Mouse (Mus musculus): ENCODE measurements around the gene Adck1. TPM values are rescaled to one million over a fixed set of nuclear protein-coding genes. Genes with fewer than 3 reads are reported as not detected.
A peak's percentile ranks its signal among the peaks of the same experiment; 100 is the strongest.
"Not testable (repeated sequence)": the region's sequence is repeated elsewhere in the genome, so short reads cannot be mapped to it uniquely, and the experiment has no call there.

Adck1 gene
- 12.7 TPM in 2 replicates for polyA plus RNA-seq (2014; fragmentation: Nextera tagmentation; extraction: Ambion mirVana)

- peak; percentile 99 for DNase-seq (ENCODE audit: low spot score, missing footprints)
- ATAC-seq (ENCODE audit: low FRiP score) = peak; percentile 97
- under 1% methylated on average over 38 of the region's 38 CpGs for WGBS
Observed at GRCm38 (mm10) chr12:88360441-88361119, at the start of gene Adck1. TSS of gene Adck1 (plus strand) at chr12:88360554.

GRCm38 (mm10) chr12:88314556-88314955 lies 45.8 kb upstream of the Adck1 start:
- Histone ChIP-seq H3K4me1 (ENCODE audit: control insufficient read depth, insufficient read depth, low read length) (no peaks in the 10 kb centered on the region), H3K4me2 (no peak overlapping the region), H3K9me3 (ENCODE audit: control insufficient read depth, low read length) (no peaks in the 10 kb centered on the region), H3K27ac (ENCODE audit: low read depth, low read length) (no peak overlapping the region), H3K27me3 (ENCODE audit: control insufficient read depth, insufficient read depth, low read length) (no peaks in the 10 kb centered on the region), H3K4me3 (ENCODE audit: low read depth, low read length) (no peak overlapping the region), H3K9ac (ENCODE audit: low read length) (no peak overlapping the region), H3K36me3 (ENCODE audit: control insufficient read depth, insufficient read depth, low read length) (no peaks in the 10 kb centered on the region)
- DNase-seq (ENCODE audit: low spot score, missing footprints) = no peak
- no peak for ATAC-seq (ENCODE audit: low FRiP score)
- 88% methylated on average over 3 of the region's 3 CpGs for WGBS

More at GRCm38 (mm10) chr12:88360441-88361119, at the start of gene Adck1:
- Histone ChIP-seq H3K4me2 (peak within 1 kb of the TSS; percentile 88), H3K9ac (ENCODE audit: low read length) (peak within 1 kb of the TSS; percentile 71), H3K36me3 (ENCODE audit: control insufficient read depth, insufficient read depth, low read length) (no peaks in the 10 kb centered on the region), H3K27me3 (ENCODE audit: control insufficient read depth, insufficient read depth, low read length) (no peaks in the 10 kb centered on the region), H3K9me3 (ENCODE audit: control insufficient read depth, low read length) (no peaks in the 10 kb centered on the region), H3K4me1 (ENCODE audit: control insufficient read depth, insufficient read depth, low read length) (no peaks in the 10 kb centered on the region), H3K4me3 (ENCODE audit: low read depth, low read length) (peak within 1 kb of the TSS; percentile 60), H3K27ac (ENCODE audit: low read depth, low read length) (no peak within 1 kb of the TSS; the same call in 1 of the 2 replicates)

- H3K36me3 ChIP-seq (ENCODE audit: control insufficient read depth, insufficient read depth, low read length); H3K4me1 ChIP-seq (ENCODE audit: control insufficient read depth, insufficient read depth, low read length); H3K4me3 ChIP-seq (ENCODE audit: low read depth, low read length); H3K9ac ChIP-seq (ENCODE audit: low read length); DNase-seq (ENCODE audit: low spot score, missing footprints); H3K9me3 ChIP-seq (ENCODE audit: control insufficient read depth, low read length); ATAC-seq (ENCODE audit: low FRiP score); H3K27ac ChIP-seq (ENCODE audit: low read depth, low read length); H3K27me3 ChIP-seq (ENCODE audit: control insufficient read depth, insufficient read depth, low read length); H3K4me2 ChIP-seq: not testable (repeated sequence)
- WGBS = 88% methylated on average over 2 of the region's 2 CpGs
Observed at GRCm38 (mm10) chr12:88323926-88324325, 36.4 kb upstream of the Adck1 start, which contains the start of gene Gm5039. TSS of gene Gm5039 (minus strand) at chr12:88324026.

GRCm38 (mm10) chr12:88336662-88337413 lies 23.5 kb upstream of the Adck1 start:
- H3K36me3 ChIP-seq (ENCODE audit: control insufficient read depth, insufficient read depth, low read length); H3K27ac ChIP-seq (ENCODE audit: low read depth, low read length); ATAC-seq (ENCODE audit: low FRiP score); H3K9me3 ChIP-seq (ENCODE audit: control insufficient read depth, low read length); H3K9ac ChIP-seq (ENCODE audit: low read length); DNase-seq (ENCODE audit: low spot score, missing footprints); H3K27me3 ChIP-seq (ENCODE audit: control insufficient read depth, insufficient read depth, low read length); H3K4me1 ChIP-seq (ENCODE audit: control insufficient read depth, insufficient read depth, low read length); H3K4me3 ChIP-seq (ENCODE audit: low read depth, low read length); H3K4me2 ChIP-seq: not testable (repeated sequence)
- WGBS = 68% methylated on average over 4 of the region's 4 CpGs

GRCm38 (mm10) chr12:88341286-88341685 lies 19.1 kb upstream of the Adck1 start:
- not testable (repeated sequence) for ATAC-seq (ENCODE audit: low FRiP score); H3K4me3 ChIP-seq (ENCODE audit: low read depth, low read length); H3K4me2 ChIP-seq; DNase-seq (ENCODE audit: low spot score, missing footprints); H3K4me1 ChIP-seq (ENCODE audit: control insufficient read depth, insufficient read depth, low read length); H3K36me3 ChIP-seq (ENCODE audit: control insufficient read depth, insufficient read depth, low read length); H3K27me3 ChIP-seq (ENCODE audit: control insufficient read depth, insufficient read depth, low read length); H3K27ac ChIP-seq (ENCODE audit: low read depth, low read length); H3K9ac ChIP-seq (ENCODE audit: low read length); H3K9me3 ChIP-seq (ENCODE audit: control insufficient read depth, low read length)
- WGBS = 21% methylated on average over 2 of the region's 2 CpGs

- no peak overlapping the region for H3K27ac ChIP-seq (ENCODE audit: low read depth, low read length)
- H3K4me3 ChIP-seq (ENCODE audit: low read depth, low read length) = peak overlapping the region; percentile 28
- DNase-seq (ENCODE audit: low spot score, missing footprints) = peak; percentile 91
- H3K4me1 ChIP-seq (ENCODE audit: control insufficient read depth, insufficient read depth, low read length) = no peaks in the 10 kb centered on the region
- peak overlapping the region; percentile 56; the same call in 1 of the 2 replicates for H3K9ac ChIP-seq (ENCODE audit: low read length)
- no peaks in the 10 kb centered on the region for H3K36me3 ChIP-seq (ENCODE audit: control insufficient read depth, insufficient read depth, low read length)
- peak; percentile 79 for ATAC-seq (ENCODE audit: low FRiP score)
- H3K9me3 ChIP-seq (ENCODE audit: control insufficient read depth, low read length) = no peaks in the 10 kb centered on the region
- no peaks in the 10 kb centered on the region for H3K27me3 ChIP-seq (ENCODE audit: control insufficient read depth, insufficient read depth, low read length)
- 14% methylated on average over 36 of the region's 41 CpGs for WGBS
- H3K4me2 ChIP-seq = peak overlapping the region; percentile 49
Observed at GRCm38 (mm10) chr12:88354182-88354702, 6.1 kb upstream of the Adck1 start.

- H3K4me1 ChIP-seq (ENCODE audit: control insufficient read depth, insufficient read depth, low read length) = no peaks in the 10 kb centered on the region
- peak overlapping the region; percentile 88 for H3K4me2 ChIP-seq
- H3K9me3 ChIP-seq (ENCODE audit: control insufficient read depth, low read length) = no peaks in the 10 kb centered on the region
- no peaks in the 10 kb centered on the region for H3K36me3 ChIP-seq (ENCODE audit: control insufficient read depth, insufficient read depth, low read length)
- H3K9ac ChIP-seq (ENCODE audit: low read length) = peak overlapping the region; percentile 71
- no peak; the same call in 1 of the 2 replicates for ATAC-seq (ENCODE audit: low FRiP score)
- 57% methylated on average over 9 of the region's 9 CpGs for WGBS
- peak overlapping the region; percentile 60 for H3K4me3 ChIP-seq (ENCODE audit: low read depth, low read length)
- H3K27ac ChIP-seq (ENCODE audit: low read depth, low read length) = no peak overlapping the region
- no peaks in the 10 kb centered on the region for H3K27me3 ChIP-seq (ENCODE audit: control insufficient read depth, insufficient read depth, low read length)
- DNase-seq (ENCODE audit: low spot score, missing footprints) = peak; percentile 86
Observed at GRCm38 (mm10) chr12:88361120-88361445, 729 bp downstream of the Adck1 start.

GRCm38 (mm10) chr12:88367673-88368072 lies 7.3 kb downstream of the Adck1 start:
- no peak for DNase-seq (ENCODE audit: low spot score, missing footprints)
- 87% methylated on average over 4 of the region's 4 CpGs for WGBS
- H3K27me3 ChIP-seq (ENCODE audit: control insufficient read depth, insufficient read depth, low read length) = no peaks in the 10 kb centered on the region
- H3K9ac ChIP-seq (ENCODE audit: low read length) = no peak overlapping the region
- no peaks in the 10 kb centered on the region for H3K4me1 ChIP-seq (ENCODE audit: control insufficient read depth, insufficient read depth, low read length)
- no peak overlapping the region for H3K27ac ChIP-seq (ENCODE audit: low read depth, low read length)
- no peak overlapping the region for H3K4me2 ChIP-seq
- H3K4me3 ChIP-seq (ENCODE audit: low read depth, low read length) = no peak overlapping the region
- no peaks in the 10 kb centered on the region for H3K9me3 ChIP-seq (ENCODE audit: control insufficient read depth, low read length)
- no peaks in the 10 kb centered on the region for H3K36me3 ChIP-seq (ENCODE audit: control insufficient read depth, insufficient read depth, low read length)
- no peak for ATAC-seq (ENCODE audit: low FRiP score)

- Histone ChIP-seq H3K4me1 (ENCODE audit: control insufficient read depth, insufficient read depth, low read length) (no peaks in the 10 kb centered on the region), H3K9ac (ENCODE audit: low read length) (no peak overlapping the region), H3K4me3 (ENCODE audit: low read depth, low read length) (no peak overlapping the region), H3K27me3 (ENCODE audit: control insufficient read depth, insufficient read depth, low read length) (no peaks in the 10 kb centered on the region), H3K27ac (ENCODE audit: low read depth, low read length) (no peak overlapping the region), H3K4me2 (no peak overlapping the region), H3K9me3 (ENCODE audit: control insufficient read depth, low read length) (no peaks in the 10 kb centered on the region), H3K36me3 (ENCODE audit: control insufficient read depth, insufficient read depth, low read length) (no peaks in the 10 kb centered on the region)
- ATAC-seq (ENCODE audit: low FRiP score) (no peak), DNase-seq (ENCODE audit: low spot score, missing footprints) (no peak)
- WGBS = 89% methylated on average over 4 of the region's 4 CpGs
Observed at GRCm38 (mm10) chr12:88368618-88369017, 8.3 kb downstream of the Adck1 start.
